Mouse (Mus musculus) G1E (cell line): ENCODE data around the gene Peli1. TPM values are rescaled to one million over a fixed set of nuclear protein-coding genes. Genes with fewer than 3 reads are reported as not detected.

Source experiments
- ATAC-seq: 2 replicates; pipeline ENCODE4 v1.8.0; 2016; ENCODE audit warnings: mild to moderate bottlenecking; ENCODE audit not compliant: insufficient number of reproducible peaks, poor library complexity, low FRiP score, severe bottlenecking; ENCODE audit errors: extremely low read depth
- DNase-seq: peaks from one replicate; pipeline ENCODE4 v3.0.0; 2012; ENCODE audit warnings: low spot score
- H3K27me3 ChIP-seq: 2 replicates; pipeline ENCODE4 v1.6.1; 2012; ENCODE audit warnings: mild to moderate bottlenecking, low read length, inconsistent platforms; ENCODE audit not compliant: insufficient read depth
- H3K36me3 ChIP-seq: replicated peaks from 2 replicates; pipeline ENCODE3; 2012; ENCODE audit warnings: mild to moderate bottlenecking, inconsistent platforms
- H3K4me1 ChIP-seq: 2 replicates; pipeline ENCODE4 v1.6.1; 2012; ENCODE audit warnings: low read depth, low read length, inconsistent platforms, mixed read lengths; ENCODE audit not compliant: insufficient read depth
- H3K4me3 ChIP-seq: 2 replicates; pipeline ENCODE4 v1.5.1; 2012; ENCODE audit warnings: low read depth, mild to moderate bottlenecking, inconsistent platforms, low read length, moderate library complexity, mixed read lengths
- H3K9me3 ChIP-seq: replicated peaks from 2 replicates; pipeline ENCODE4 v1.6.1; 2012; ENCODE audit warnings: inconsistent platforms
- CTCF ChIP-seq: IDR thresholded peaks from 2 replicates; pipeline ENCODE4 v1.5.1; 2012; ENCODE audit warnings: low read depth, low read length, inconsistent platforms, mixed read lengths
- GATA1 ChIP-seq: IDR thresholded peaks from 2 replicates; pipeline ENCODE4 v1.6.1; 2012; ENCODE audit warnings: borderline replicate concordance, low read length, inconsistent platforms, mixed read lengths
- GATA2 ChIP-seq: IDR thresholded peaks from 2 replicates; pipeline ENCODE4 v1.6.1; 2012; ENCODE audit warnings: low read depth, low read length, inconsistent platforms, borderline replicate concordance
- POLR2AphosphoS5 ChIP-seq: IDR thresholded peaks from 2 replicates; pipeline ENCODE4 v1.6.1; 2012; ENCODE audit warnings: low read depth, low read length, inconsistent platforms; ENCODE audit not compliant: insufficient replicate concordance
- TAL1 ChIP-seq: conservative IDR thresholded peaks from 2 replicates; pipeline ENCODE4 v1.6.1; 2012; ENCODE audit warnings: low read depth, low read length, inconsistent platforms, mixed read lengths
- polyA plus RNA-seq: library from polyadenylated mRNA; stranded (reverse); fragments of >175 nt; gene quantifications from 2 replicates; pipeline ENCODE4 v1.2.3, GENCODE M21; 2012
- total RNA-seq, 2 experiments: library from RNA; stranded (forward) in 1 of 2; stranded (reverse) in 1 of 2; fragments of 200-1000 nt in 1 of 2; fragments of >200 nt in 1 of 2; fragmentation: Nextera tagmentation in 1 of 2; gene quantifications; 2 replicates each; pipeline ENCODE4 v1.2.3; 2014 to 2017

Peli1 gene
- total and polyA plus RNA-seq, 3 experiments = 16.5 to 35.7 (median 18.3) TPM

DNA sequence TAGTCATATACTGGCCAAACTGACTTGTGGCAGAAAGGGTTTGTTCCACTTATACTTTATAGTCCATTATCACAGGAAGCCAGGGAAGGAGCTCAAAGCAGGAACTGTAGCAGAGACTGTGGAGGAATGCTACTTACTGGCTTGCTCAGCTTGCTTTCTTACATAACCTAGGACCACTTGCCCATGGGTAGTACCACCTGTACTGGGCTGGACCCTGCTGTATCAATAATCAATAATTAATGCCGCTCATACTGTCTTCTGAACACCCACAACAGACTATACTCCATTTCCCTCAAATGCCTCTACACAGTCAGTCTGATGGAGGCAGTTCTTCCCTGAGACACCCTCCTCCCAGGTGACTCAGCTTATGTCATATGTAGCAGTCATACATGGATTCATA, 48.4 kb downstream of the Peli1 start:
- no peak for DNase-seq
- Histone ChIP-seq H3K4me1 (peaks cover 5% of the 10 kb centered on the region), H3K9me3 (no peaks in the 10 kb centered on the region), H3K27me3 (no peaks in the 10 kb centered on the region), H3K4me3 (no peak overlapping the region), H3K36me3 (peaks cover 47% of the 10 kb centered on the region)
- ATAC-seq = no peak
- TF ChIP-seq TAL1 (no peak), GATA2 (no peak), GATA1 (no peak), POLR2AphosphoS5 (no peak), CTCF (no peak)

GRCm38 (mm10) chr11:21141242-21141641, 50.2 kb downstream of the Peli1 start:
- Histone ChIP-seq H3K4me3 (no peak overlapping the region), H3K27me3 (no peaks in the 10 kb centered on the region), H3K4me1 (no peaks in the 10 kb centered on the region), H3K9me3 (no peaks in the 10 kb centered on the region), H3K36me3 (peaks cover 49% of the 10 kb centered on the region)
- TF ChIP-seq CTCF (no peak), POLR2AphosphoS5 (no peak), GATA1 (no peak), TAL1 (no peak), GATA2 (no peak)
- ATAC-seq (no peak), DNase-seq (no peak)

DNA sequence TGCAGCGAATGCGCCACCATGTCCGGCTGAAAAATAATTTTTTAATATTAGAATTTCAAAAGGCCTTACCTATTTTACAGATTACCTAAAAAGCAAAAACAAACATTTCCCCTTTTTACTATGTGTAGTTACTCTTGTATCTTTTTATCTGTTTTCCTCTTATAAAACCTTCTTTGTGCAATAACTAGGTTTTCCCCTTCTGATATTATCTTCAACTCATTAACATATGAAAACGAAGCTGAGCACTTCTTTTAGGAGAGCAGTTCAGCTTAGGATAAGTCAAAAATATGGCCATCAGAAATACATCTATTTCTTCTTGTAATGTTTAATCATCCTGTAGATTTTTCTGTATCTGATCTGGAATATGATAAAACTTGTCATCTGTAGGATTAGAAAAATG, 50.7 kb downstream of the Peli1 start:
- ATAC-seq (no peak), DNase-seq (no peak)
- peaks cover 51% of the 10 kb centered on the region for H3K36me3 ChIP-seq
- no peaks in the 10 kb centered on the region for H3K9me3 ChIP-seq
- H3K4me3 ChIP-seq = no peak overlapping the region
- H3K4me1 ChIP-seq = no peaks in the 10 kb centered on the region
- no peaks in the 10 kb centered on the region for H3K27me3 ChIP-seq
- TF ChIP-seq CTCF (no peak), GATA2 (no peak), POLR2AphosphoS5 (no peak), GATA1 (no peak), TAL1 (no peak)

- TF ChIP-seq GATA1 = no peak
- TF ChIP-seq POLR2AphosphoS5 = no peak
- TF ChIP-seq GATA2 = no peak
- no peak for TF ChIP-seq TAL1
- Histone ChIP-seq H3K4me3 (no peak overlapping the region), H3K36me3 (peaks cover 51% of the 10 kb centered on the region), H3K4me1 (no peaks in the 10 kb centered on the region), H3K9me3 (no peaks in the 10 kb centered on the region), H3K27me3 (no peaks in the 10 kb centered on the region)
- no peak for DNase-seq
- ATAC-seq = no peak
Measured at GRCm38 (mm10) chr11:21149476-21149875, 58.4 kb downstream of the Peli1 start.

- ATAC-seq (no peak), DNase-seq (no peak)
- Histone ChIP-seq H3K4me3 (no peak overlapping the region), H3K36me3 (peaks cover 52% of the 10 kb centered on the region), H3K9me3 (no peaks in the 10 kb centered on the region), H3K27me3 (no peaks in the 10 kb centered on the region), H3K4me1 (no peaks in the 10 kb centered on the region)
- TF ChIP-seq CTCF = no peak
- no peak for TF ChIP-seq POLR2AphosphoS5
- TF ChIP-seq GATA1 = no peak
Measured at GRCm38 (mm10) chr11:21150316-21150715, 59.2 kb downstream of the Peli1 start.

- H3K27me3 ChIP-seq = no peaks in the 10 kb centered on the region
- peaks cover 44% of the 10 kb centered on the region for H3K36me3 ChIP-seq
- no peaks in the 10 kb centered on the region for H3K9me3 ChIP-seq
- TF ChIP-seq TAL1 = no peak
- no peak for TF ChIP-seq GATA1
- no peak for TF ChIP-seq POLR2AphosphoS5
- no peak for TF ChIP-seq GATA2
- no peak for TF ChIP-seq CTCF
- H3K4me1 ChIP-seq = no peaks in the 10 kb centered on the region
- no peak for DNase-seq
- no peak for ATAC-seq
- no peak overlapping the region for H3K4me3 ChIP-seq
Measured at GRCm38 (mm10) chr11:21151672-21152071, 60.6 kb downstream of the Peli1 start.

- no peaks in the 10 kb centered on the region for H3K27me3 ChIP-seq
- peaks cover 31% of the 10 kb centered on the region for H3K36me3 ChIP-seq
- no peak for ATAC-seq
- no peak for TF ChIP-seq GATA2
- TF ChIP-seq POLR2AphosphoS5 = no peak
- no peak for TF ChIP-seq GATA1
- no peak for TF ChIP-seq TAL1
- no peak for TF ChIP-seq CTCF
- DNase-seq = no peak
- H3K4me1 ChIP-seq = no peaks in the 10 kb centered on the region
- no peaks in the 10 kb centered on the region for H3K9me3 ChIP-seq
- H3K4me3 ChIP-seq = no peak overlapping the region
Measured at GRCm38 (mm10) chr11:21153111-21153510, 62.0 kb downstream of the Peli1 start.
